Mouse (Mus musculus) naive thymus-derived CD4-positive, alpha-beta T cell, adult 2 months (primary cell): ENCODE data around the gene Psma4.

Experiments used
- DNase-seq: peaks from one replicate; pipeline ENCODE4 v3.0.0-alpha.2; 2011; ENCODE audit warnings: low read depth

Gene Psma4

GRCm38 (mm10) chr9:54990362-54990761 lies 39.8 kb downstream of the Psma4 start:
- no peak for DNase-seq

GRCm38 (mm10) chr9:54994381-54994780 lies 43.8 kb downstream of the Psma4 start:
- no peak for DNase-seq

- no peak for DNase-seq
Measured at GRCm38 (mm10) chr9:54995645-54996044, 45.1 kb downstream of the Psma4 start.

- no peak for DNase-seq
Measured at GRCm38 (mm10) chr9:55003609-55004008, 53.0 kb downstream of the Psma4 start.
